Mouse (Mus musculus) kidney, postnatal 0 days (tissue): ENCODE data around the gene Sipa1l1. TPM values are rescaled to one million over a fixed set of nuclear protein-coding genes. Genes with fewer than 3 reads are reported as not detected.
"Not testable (repeated sequence)": the region's sequence is repeated elsewhere in the genome, so short reads cannot be mapped to it uniquely, and the experiment has no call there.

Source experiments
- ATAC-seq: fragments of 200-750 bp; cut with Nextera tagmentation; replicated peaks from 2 replicates; pipeline ENCODE4 v1.8.0; 2017; ENCODE audit warnings: low read depth, moderate number of reproducible peaks, moderate TSS enrichment, moderate library complexity; ENCODE audit not compliant: low FRiP score
- DNase-seq: peaks from one replicate; pipeline ENCODE4 v3.0.0-alpha.2; 2016; ENCODE audit warnings: low spot score
- H3K27ac ChIP-seq: fragments of 300-500 bp; sonication (generic); 2 replicates; pipeline ENCODE4 v1.5.1; 2014; ENCODE audit warnings: mild to moderate bottlenecking
- H3K27me3 ChIP-seq: fragments of 300-500 bp; sonication (generic); 2 replicates; pipeline ENCODE4 v1.6.1; 2014; ENCODE audit warnings: low read length, mixed read lengths; ENCODE audit not compliant: insufficient read depth
- H3K36me3 ChIP-seq: fragments of 300-500 bp; sonication (generic); 2 replicates; pipeline ENCODE4 v1.6.1; 2014; ENCODE audit warnings: low read length, mixed read lengths; ENCODE audit not compliant: insufficient read depth
- H3K4me1 ChIP-seq: fragments of 300-500 bp; sonication (generic); replicated peaks from 2 replicates; pipeline ENCODE4 v1.6.1; 2014; ENCODE audit warnings: antibody characterized with exemption, low read length, mixed read lengths; ENCODE audit not compliant: insufficient read depth
- H3K4me2 ChIP-seq: fragments of 300-500 bp; sonication (generic); 2 replicates; pipeline ENCODE4 v1.6.1; 2014; ENCODE audit warnings: mild to moderate bottlenecking, low read length, moderate library complexity, mixed read lengths
- H3K4me3 ChIP-seq: fragments of 300-500 bp; sonication (generic); replicated peaks from 2 replicates; pipeline ENCODE4 v1.5.1; 2014; ENCODE audit warnings: low read depth, low read length
- H3K9ac ChIP-seq: fragments of 300-500 bp; sonication (generic); 2 replicates; pipeline ENCODE4 v1.6.1; 2014; ENCODE audit warnings: low read depth, low read length
- H3K9me3 ChIP-seq: fragments of 300-500 bp; sonication (generic); replicated peaks from 2 replicates; pipeline ENCODE4 v1.6.1; 2016; ENCODE audit warnings: low read length, inconsistent platforms, mixed read lengths
- CTCF ChIP-seq: IDR thresholded peaks from 2 replicates; pipeline ENCODE4 v1.5.1; 2016; ENCODE audit warnings: antibody characterized with exemption, low read depth, mild to moderate bottlenecking, moderate library complexity
- WGBS: fragments of 180-500 bp; shearing (Covaris S2); extraction: QIAGEN DNeasy Blood & Tissue Kit; methylation state at CpG from one replicate; pipeline ENCODE4 v1.1.7; 2014; 5-methylcytosine and 5-hydroxymethylcytosine counted together
- polyA plus RNA-seq: library from polyadenylated mRNA; unstranded; fragments of >200 nt; fragmentation: Nextera tagmentation; extraction: Ambion mirVana; gene quantifications from 2 replicates; pipeline ENCODE4 v1.2.1, GENCODE M21; 2015

Sipa1l1 gene
- polyA plus RNA-seq, 1 experiment from 2014 or later = 17.3 TPM

- DNase-seq = no peak
These were observed 4.5 kb downstream of the Sipa1l1 start for GRCm38 (mm10) chr12:82173623-82174022.

GRCm38 (mm10) chr12:82175709-82176108 lies 6.6 kb downstream of the Sipa1l1 start:
- H3K9ac ChIP-seq = no peak overlapping the region
- no peaks in the 10 kb centered on the region for H3K9me3 ChIP-seq
- H3K27ac ChIP-seq = no peak overlapping the region
- H3K4me3 ChIP-seq = no peak overlapping the region
- no peak for DNase-seq
- H3K27me3 ChIP-seq = no peaks in the 10 kb centered on the region
- WGBS = 78% methylated on average over 3 of the region's 3 CpGs
- no peak for ATAC-seq
- H3K36me3 ChIP-seq = no peaks in the 10 kb centered on the region
- no peak for TF ChIP-seq CTCF
- no peak overlapping the region for H3K4me2 ChIP-seq
- H3K4me1 ChIP-seq = peaks cover 9% of the 10 kb centered on the region; the same call in 1 of the 2 replicates

More at GRCm38 (mm10) chr12:82173623-82174022, 4.5 kb downstream of the Sipa1l1 start:
- Histone ChIP-seq H3K36me3 (no peaks in the 10 kb centered on the region), H3K9me3 (no peaks in the 10 kb centered on the region), H3K9ac (no peak overlapping the region), H3K4me2 (no peak overlapping the region), H3K27ac (no peak overlapping the region), H3K4me3 (no peak overlapping the region), H3K27me3 (no peaks in the 10 kb centered on the region), H3K4me1 (peaks cover 9% of the 10 kb centered on the region; the same call in 1 of the 2 replicates)
- WGBS = 100% methylated on average over 1 of the region's 1 CpGs
- no peak for TF ChIP-seq CTCF
- ATAC-seq = no peak

- DNase-seq (no peak), ATAC-seq (no peak)
- 82% methylated on average over 4 of the region's 4 CpGs for WGBS
These were observed 9.5 kb downstream of the Sipa1l1 start for GRCm38 (mm10) chr12:82178636-82179035.

GRCm38 (mm10) chr12:82179626-82180025 lies 10.5 kb downstream of the Sipa1l1 start:
- no peaks in the 10 kb centered on the region for H3K9me3 ChIP-seq
- H3K4me1 ChIP-seq = no peaks in the 10 kb centered on the region
- 0 out of 2 replicates have a peak, but pooled peaks cover 4% of the 10 kb centered on the region for H3K36me3 ChIP-seq
- no peak overlapping the region for H3K4me2 ChIP-seq
- H3K27me3 ChIP-seq = no peaks in the 10 kb centered on the region
- 81% methylated on average over 4 of the region's 4 CpGs for WGBS
- no peak for TF ChIP-seq CTCF
- no peak for ATAC-seq
- no peak overlapping the region for H3K4me3 ChIP-seq
- H3K9ac ChIP-seq = no peak overlapping the region
- no peak overlapping the region for H3K27ac ChIP-seq
- no peak for DNase-seq

More at GRCm38 (mm10) chr12:82178636-82179035, 9.5 kb downstream of the Sipa1l1 start:
- Histone ChIP-seq H3K9ac (no peak overlapping the region), H3K27me3 (no peaks in the 10 kb centered on the region), H3K4me2 (no peak overlapping the region), H3K9me3 (no peaks in the 10 kb centered on the region), H3K4me3 (no peak overlapping the region), H3K4me1 (no peaks in the 10 kb centered on the region), H3K27ac (no peak overlapping the region), H3K36me3 (0 out of 2 replicates have a peak, but pooled peaks cover 4% of the 10 kb centered on the region)
- no peak for TF ChIP-seq CTCF

GRCm38 (mm10) chr12:82186156-82186555 lies 17.0 kb downstream of the Sipa1l1 start:
- H3K4me2 ChIP-seq, H3K36me3 ChIP-seq, H3K9me3 ChIP-seq, H3K27me3 ChIP-seq, H3K27ac ChIP-seq, DNase-seq, H3K4me3 ChIP-seq, ATAC-seq, H3K9ac ChIP-seq: not testable (repeated sequence)
- peaks cover 22% of the 10 kb centered on the region for H3K4me1 ChIP-seq

GRCm38 (mm10) chr12:82186740-82187139 lies 17.6 kb downstream of the Sipa1l1 start:
- Histone ChIP-seq H3K27me3 (no peaks in the 10 kb centered on the region), H3K4me1 (peaks cover 24% of the 10 kb centered on the region), H3K27ac (no peak overlapping the region), H3K36me3 (0 out of 2 replicates have a peak, but pooled peaks cover 4% of the 10 kb centered on the region), H3K9ac (no peak overlapping the region), H3K4me2 (no peak overlapping the region), H3K9me3 (no peaks in the 10 kb centered on the region), H3K4me3 (no peak overlapping the region)
- WGBS = 57% methylated on average over 3 of the region's 3 CpGs
- TF ChIP-seq CTCF = no peak
- DNase-seq (no peak), ATAC-seq (no peak)
